Mouse (Mus musculus) brain, adult 2 months (tissue): ENCODE measurements around the gene Prdm8.

ENCODE experiments used
- DNase-seq: peaks from one replicate; pipeline ENCODE4 v3.0.0; 2011; ENCODE audit warnings: low read depth, low spot score

The Prdm8 gene

GRCm38 (mm10) chr5:98184281-98184910 is 17.4 kb downstream of the Prdm8 start:
- no peak for DNase-seq

- peak; percentile 83 for DNase-seq
Measured at GRCm38 (mm10) chr5:98184971-98185805, 18.2 kb downstream of the Prdm8 start.

- no peak for DNase-seq
Measured at GRCm38 (mm10) chr5:98185806-98186751, 19.1 kb downstream of the Prdm8 start.

- peak; percentile 61 for DNase-seq
Measured at GRCm38 (mm10) chr5:98189181-98190180, 22.5 kb downstream of the Prdm8 start.

- peak; percentile 6 for DNase-seq
Measured at GRCm38 (mm10) chr5:98192295-98192983, 25.4 kb downstream of the Prdm8 start.

GRCm38 (mm10) chr5:98194959-98195358 is 28.0 kb downstream of the Prdm8 start:
- DNase-seq = no peak

- peak; percentile 19 for DNase-seq
Measured at GRCm38 (mm10) chr5:98198412-98199218, 31.6 kb downstream of the Prdm8 start.

GRCm38 (mm10) chr5:98199219-98199552 is 32.2 kb downstream of the Prdm8 start:
- no peak for DNase-seq

GRCm38 (mm10) chr5:98201606-98202005 is 34.6 kb downstream of the Prdm8 start:
- DNase-seq = no peak

- no peak for DNase-seq
Measured at GRCm38 (mm10) chr5:98202996-98203395, 36.0 kb downstream of the Prdm8 start.

- peak; percentile 16 for DNase-seq
Measured at GRCm38 (mm10) chr5:98212501-98212900, 45.5 kb downstream of the Prdm8 start.

- DNase-seq = no peak
Measured at GRCm38 (mm10) chr5:98221956-98222355, 55.0 kb downstream of the Prdm8 start.

GRCm38 (mm10) chr5:98226710-98227109 is 59.7 kb downstream of the Prdm8 start:
- DNase-seq = no peak

- DNase-seq = peak; percentile 81
Measured at GRCm38 (mm10) chr5:98229456-98229855, 62.5 kb downstream of the Prdm8 start.

GRCm38 (mm10) chr5:98238466-98238865 is 71.5 kb downstream of the Prdm8 start:
- DNase-seq = no peak
